Mouse (Mus musculus): ENCODE data around the gene Smarca5.

The Smarca5 gene

GRCm38 (mm10) chr8:80739155-80739924 is at the start of gene Smarca5:
Gene Smarca5 (minus strand): TSS chr8:80739497.
- peak; percentile 98 for DNase-seq

GRCm38 (mm10) chr8:80784559-80784958 is 45.3 kb upstream of the Smarca5 start:
- DNase-seq = no peak

- no peak for DNase-seq
Measured at GRCm38 (mm10) chr8:80783271-80783670, 44.0 kb upstream of the Smarca5 start.

GRCm38 (mm10) chr8:80781338-80781737 is 42.0 kb upstream of the Smarca5 start:
- DNase-seq = no peak

GRCm38 (mm10) chr8:80780271-80780670 is 41.0 kb upstream of the Smarca5 start:
- DNase-seq = no peak

- DNase-seq = no peak
Measured at GRCm38 (mm10) chr8:80776436-80776835, 37.1 kb upstream of the Smarca5 start.

GRCm38 (mm10) chr8:80772732-80773460 is 33.6 kb upstream of the Smarca5 start:
- no peak for DNase-seq

- no peak for DNase-seq
Measured at GRCm38 (mm10) chr8:80768451-80768850, 29.2 kb upstream of the Smarca5 start.

- DNase-seq = peak; percentile 74
Measured at GRCm38 (mm10) chr8:80753017-80753715, 13.9 kb upstream of the Smarca5 start.

GRCm38 (mm10) chr8:80752429-80752828 is 13.1 kb upstream of the Smarca5 start:
- no peak for DNase-seq

GRCm38 (mm10) chr8:80749091-80749490 is 9.8 kb upstream of the Smarca5 start:
- DNase-seq = no peak

GRCm38 (mm10) chr8:80739932-80740331 is 635 bp upstream of the Smarca5 start:
- no peak for DNase-seq

GRCm38 (mm10) chr8:80738388-80739154 is 726 bp downstream of the Smarca5 start:
- peak; percentile 51 for DNase-seq

GRCm38 (mm10) chr8:80738046-80738387 is 1.3 kb downstream of the Smarca5 start:
- DNase-seq = no peak

- DNase-seq = no peak
Measured at GRCm38 (mm10) chr8:80732326-80732725, 7.0 kb downstream of the Smarca5 start.

- DNase-seq = no peak
Measured at GRCm38 (mm10) chr8:80714461-80714860, 24.8 kb downstream of the Smarca5 start.

- DNase-seq = no peak
Measured at GRCm38 (mm10) chr8:80710670-80711400, 28.5 kb downstream of the Smarca5 start.

- DNase-seq = peak; percentile 35
Measured at GRCm38 (mm10) chr8:80688141-80688540, 51.2 kb downstream of the Smarca5 start.

GRCm38 (mm10) chr8:80683756-80684335 is 55.5 kb downstream of the Smarca5 start:
- DNase-seq = no peak

GRCm38 (mm10) chr8:80682594-80682993 is 56.7 kb downstream of the Smarca5 start:
- DNase-seq = no peak

GRCm38 (mm10) chr8:80669277-80669901 is 69.9 kb downstream of the Smarca5 start:
- no peak for DNase-seq

Measured in cerebellum, adult 8-10 months (tissue).